Mouse (Mus musculus) heart, adult 2 months (tissue): ENCODE data around the gene Rabepk. TPM values are rescaled to one million over a fixed set of nuclear protein-coding genes. Genes with fewer than 3 reads are reported as not detected.
"Not testable (repeated sequence)": the region's sequence is repeated elsewhere in the genome, so short reads cannot be mapped to it uniquely, and the experiment has no call there.

Experiments used
- DNase-seq, 2 experiments: peaks; one replicate each; pipeline ENCODE4 v3.0.0; 2021
- H3K27ac ChIP-seq: fragments of 200-600 bp; 2 replicates; pipeline ENCODE4 v1.8.1; 2022
- H3K27me3 ChIP-seq: fragments of 200-500 bp; 2 replicates; pipeline ENCODE4 v1.6.1; 2012; ENCODE audit warnings: mild to moderate bottlenecking, low read length, inconsistent platforms, mixed read lengths; ENCODE audit not compliant: control insufficient read depth, insufficient read depth
- H3K36me3 ChIP-seq: fragments of 200-500 bp; 2 replicates; pipeline ENCODE4 v1.6.1; 2012; ENCODE audit warnings: low read length, inconsistent platforms; ENCODE audit not compliant: control insufficient read depth, insufficient read depth
- H3K4me1 ChIP-seq: fragments of 200-500 bp; 2 replicates; pipeline ENCODE4 v1.6.1; 2011; ENCODE audit warnings: low read length; ENCODE audit not compliant: control insufficient read depth, insufficient read depth
- H3K4me3 ChIP-seq: fragments of 200-600 bp; 2 replicates; pipeline ENCODE4 v1.8.1; 2022
- H3K79me2 ChIP-seq: fragments of 200-500 bp; replicated peaks from 2 replicates; pipeline ENCODE4 v1.6.1; 2012; ENCODE audit warnings: mild to moderate bottlenecking, inconsistent platforms, low read length, moderate library complexity, mixed read lengths; ENCODE audit not compliant: control insufficient read depth, insufficient read depth
- H3K9ac ChIP-seq: fragments of 200-500 bp; 2 replicates; pipeline ENCODE4 v1.6.1; 2012; ENCODE audit warnings: low read depth, mild to moderate bottlenecking, control low read depth, inconsistent platforms, low read length, mixed read lengths
- CTCF ChIP-seq: fragments of 200-600 bp; IDR thresholded peaks from 2 replicates; pipeline ENCODE4 v1.8.1; 2022; ENCODE audit warnings: antibody characterized with exemption, mild to moderate bottlenecking, moderate library complexity
- EP300 ChIP-seq: fragments of 200-500 bp; IDR thresholded peaks from 2 replicates; pipeline ENCODE4 v1.6.1; 2011; ENCODE audit warnings: low read depth, low read length, control low read depth; ENCODE audit not compliant: insufficient read depth
- POLR2A ChIP-seq: fragments of 200-500 bp; IDR thresholded peaks from 2 replicates; pipeline ENCODE4 v1.6.1; 2011; ENCODE audit warnings: mild to moderate bottlenecking, low read depth, low read length, control low read depth; ENCODE audit not compliant: insufficient read depth
- whole genome bisulfite sequencing: fragments of 180-500 bp; shearing (Covaris S2); methylation state at CpG from one replicate; pipeline ENCODE4 v1.1.7; 2018; 5-methylcytosine and 5-hydroxymethylcytosine counted together
- intact Hi-C: fragments of 180-260 bp; cut with DNase I; formaldehyde crosslinking; loops from one replicate; pipeline ENCODE4 v1.15.1; 2025
- long read RNA-seq: library from polyadenylated mRNA; stranded (forward); transcript quantifications from one replicate; pipeline ENCODE4 v2.0.0, GENCODE M21; 2021
- polyA plus RNA-seq: library from polyadenylated mRNA; depleted of rRNA; stranded (reverse); fragments of >200 nt; gene quantifications from 2 replicates; pipeline ENCODE4 v1.2.3, GENCODE M21; 2012; rRNA removed
- total RNA-seq, 2 experiments: library from RNA; stranded (reverse); gene quantifications; 2 replicates each; pipeline ENCODE4 v1.2.3; 2021

Rabepk gene
- 10 to 100 TPM; 12.1 to 13.3 TPM for total RNA-seq
- 19.3 and 23.4 TPM in 2 replicates for polyA plus RNA-seq
- long read RNA-seq, partial matches to known transcripts, result 0 of 12 reads
- long read RNA-seq, other reads (novel, unspliced or antisense), result 8 of 12 reads

DNA sequence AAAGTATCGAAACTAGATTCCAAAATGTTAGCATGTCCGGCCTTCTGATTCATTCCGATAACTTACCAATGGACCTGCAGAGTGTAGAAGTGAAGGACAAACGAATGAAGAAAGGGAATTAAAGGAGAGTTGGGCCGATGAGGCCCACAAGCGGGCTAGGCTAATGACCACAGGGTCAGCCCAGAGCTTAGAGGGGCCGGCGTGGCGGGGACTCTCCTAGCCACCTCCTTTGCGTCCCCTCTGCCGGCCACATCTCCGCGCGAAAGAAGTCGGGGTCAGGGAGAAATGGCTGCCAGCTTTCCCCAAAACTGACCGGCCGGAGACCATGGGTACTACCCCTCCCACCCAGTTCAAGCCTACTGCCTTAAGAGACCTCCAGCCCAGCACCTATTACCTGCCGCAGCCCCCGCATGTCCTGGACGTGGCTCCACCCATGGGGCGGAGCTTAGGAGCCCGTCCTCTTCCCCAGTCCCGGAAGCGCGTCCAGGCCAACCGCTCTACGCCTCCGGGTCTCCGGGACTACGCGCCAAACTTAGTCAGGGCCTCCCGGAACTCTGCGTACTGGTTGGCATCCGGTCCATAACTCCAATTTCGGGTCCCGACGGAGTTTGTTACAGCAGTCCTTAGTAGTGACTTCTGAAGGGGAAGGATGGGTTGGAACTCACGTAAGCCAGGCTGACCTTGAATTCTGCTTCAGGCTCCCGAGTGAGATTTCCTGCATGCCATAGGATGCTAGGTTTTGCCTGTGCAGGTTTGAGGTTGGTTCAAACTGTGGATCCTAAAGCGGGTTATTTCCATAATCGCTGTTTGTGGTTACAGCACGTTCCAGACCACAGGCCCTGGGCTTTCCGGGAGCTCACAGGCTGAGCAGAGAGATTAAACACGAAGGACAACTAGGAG lies at the start of gene Rabepk:
Gene Rabepk, minus strand, starts transcription at position 556 of the 900 bp plus-strand sequence.
- intact Hi-C loops, result no loop called here
- peak within 1 kb of the TSS; percentile 72 for H3K9ac ChIP-seq
- peak; percentile 90 to 92 for DNase-seq
- peaks cover 9% of the 10 kb centered on the region for H3K4me1 ChIP-seq
- TF ChIP-seq CTCF (no peak), POLR2A (peak; percentile 80), EP300 (peak; percentile 51; the same call in 1 of the 2 replicates)
- peak within 1 kb of the TSS; percentile 83 for H3K4me3 ChIP-seq
- peak within 1 kb of the TSS; percentile 78 for H3K27ac ChIP-seq
- H3K79me2 ChIP-seq, result peaks cover 5% of the 10 kb centered on the region
- peaks cover 13% of the 10 kb centered on the region for H3K36me3 ChIP-seq
- H3K27me3 ChIP-seq, result no peaks in the 10 kb centered on the region
- WGBS, result 3% methylated on average over 44 of the region's 44 CpGs

DNA sequence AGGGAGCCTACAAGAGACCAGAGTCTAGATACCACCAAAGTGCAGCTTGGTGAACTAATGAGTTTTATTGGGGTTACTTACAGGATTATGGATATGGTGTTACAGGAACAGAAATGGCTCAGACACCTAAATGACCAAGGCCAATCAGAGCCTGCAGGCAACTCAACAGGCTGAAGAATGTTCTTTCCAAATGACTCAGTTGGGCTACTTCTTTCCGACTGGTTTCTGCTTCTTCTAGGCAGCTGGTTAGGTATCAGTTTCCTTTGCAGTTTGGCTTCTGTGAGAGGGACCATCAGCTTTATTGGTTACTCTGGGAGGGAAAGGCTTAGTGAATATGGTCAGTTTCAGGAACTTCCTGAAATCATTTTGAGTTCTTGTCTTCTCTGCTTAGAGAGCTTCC lies 48.0 kb upstream of the Rabepk start:
- Histone ChIP-seq H3K27me3 (no peaks in the 10 kb centered on the region), H3K27ac (no peak overlapping the region), H3K36me3 (no peaks in the 10 kb centered on the region), H3K79me2 (no peaks in the 10 kb centered on the region), H3K4me1 (no peaks in the 10 kb centered on the region), H3K4me3 (no peak overlapping the region), H3K9ac (no peak overlapping the region)
- 81% methylated on average over 1 of the region's 1 CpGs for WGBS
- DNase-seq, result no peak
- TF ChIP-seq EP300 (no peak), CTCF (no peak), POLR2A (no peak)
- intact Hi-C loops, result no loop called here

DNA sequence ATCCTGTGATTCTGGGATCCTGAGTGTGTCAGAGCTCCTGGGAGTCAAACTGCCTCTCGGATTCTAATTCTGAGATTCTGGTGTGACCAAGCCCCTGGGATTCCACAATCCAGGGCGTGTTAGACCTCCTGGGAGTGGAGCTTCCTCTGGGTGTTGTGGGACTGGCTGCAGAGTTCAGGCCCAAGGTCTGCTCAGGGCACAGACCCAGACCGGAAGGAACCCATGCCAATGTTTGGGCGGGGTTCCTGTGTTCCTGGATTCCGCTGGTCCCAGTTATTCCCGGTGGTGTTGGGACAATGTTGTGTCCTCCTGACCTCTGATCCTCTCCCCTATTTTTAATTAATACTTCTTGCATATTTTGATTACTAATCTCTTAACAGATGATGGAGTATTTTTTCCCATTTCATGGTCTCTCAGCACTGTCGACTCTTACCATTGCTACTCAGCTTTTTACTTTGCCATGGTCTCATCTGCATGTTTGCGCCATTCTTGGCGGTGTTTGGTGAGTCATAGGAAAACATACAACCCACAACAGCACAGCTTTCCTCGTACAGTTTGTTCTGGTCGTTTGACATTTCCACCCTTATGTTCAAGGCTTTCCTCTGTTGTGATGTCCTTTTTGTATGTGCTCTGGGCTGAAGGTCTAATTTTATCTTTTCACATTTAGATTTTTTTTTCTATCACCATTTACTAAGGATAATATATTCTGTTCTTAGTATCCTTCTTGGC lies 43.7 kb upstream of the Rabepk start:
- Histone ChIP-seq H3K27ac (peak overlapping the region; percentile 73), H3K36me3 (no peaks in the 10 kb centered on the region), H3K4me3 (no peak overlapping the region), H3K79me2 (no peaks in the 10 kb centered on the region), H3K27me3 (no peaks in the 10 kb centered on the region), H3K9ac (no peak overlapping the region), H3K4me1 (peaks cover 1% of the 10 kb centered on the region)
- DNase-seq, result peak; percentile 83 to 85
- intact Hi-C loops, result no loop called here
- 32% methylated on average over 11 of the region's 11 CpGs for WGBS
- TF ChIP-seq CTCF (no peak), POLR2A (peak; percentile 43; the same call in 1 of the 2 replicates), EP300 (peak; percentile 88)

DNA sequence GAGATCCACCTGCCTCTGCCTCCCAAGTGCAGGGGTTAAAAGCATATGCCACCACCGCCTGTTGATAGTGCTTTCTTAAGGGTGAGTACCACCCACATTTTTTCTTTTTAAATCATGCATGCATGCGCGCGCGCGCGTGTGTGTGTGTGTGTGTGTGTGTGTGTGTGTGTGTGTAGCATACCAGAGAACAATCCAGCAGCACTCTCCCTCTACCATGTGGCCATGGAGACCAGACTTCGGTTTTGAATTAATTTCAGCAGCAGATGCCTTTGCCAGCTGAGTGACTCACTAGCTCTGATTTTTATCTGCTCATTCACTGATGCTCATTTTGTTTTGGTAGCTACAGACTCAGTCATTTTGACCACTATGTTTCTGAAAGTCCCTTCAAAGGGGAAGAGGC lies 42.0 kb upstream of the Rabepk start:
- Histone ChIP-seq H3K4me1 (peaks cover 1% of the 10 kb centered on the region), H3K27me3 (no peaks in the 10 kb centered on the region), H3K4me3 (no peak overlapping the region), H3K27ac (no peak overlapping the region), H3K9ac (no peak overlapping the region), H3K36me3 (no peaks in the 10 kb centered on the region), H3K79me2 (no peaks in the 10 kb centered on the region)
- WGBS, result 87% methylated on average over 8 of the region's 8 CpGs
- no peak for DNase-seq
- intact Hi-C loops, result no loop called here
- TF ChIP-seq POLR2A (no peak), CTCF (no peak), EP300 (no peak)

DNA sequence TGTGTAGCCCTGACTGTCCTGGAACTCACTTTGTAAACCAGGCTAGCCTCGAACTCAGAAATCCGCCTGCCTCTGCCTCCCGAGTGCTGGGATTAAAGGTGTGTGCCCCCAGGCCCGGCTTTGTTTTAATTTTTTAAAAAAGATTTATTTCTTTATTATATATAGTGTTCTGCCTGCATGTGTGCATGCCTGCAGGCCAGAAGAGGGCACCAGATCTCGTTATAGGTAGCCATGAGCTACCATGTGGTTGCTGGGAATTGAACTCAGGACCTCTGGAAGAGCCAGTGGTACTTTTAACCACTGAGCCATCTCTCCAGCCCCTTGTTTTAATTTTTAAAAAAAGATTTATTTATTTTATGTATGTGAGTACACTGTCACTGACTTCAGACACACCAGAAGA lies 40.4 kb upstream of the Rabepk start:
- intact Hi-C loops, H3K79me2 ChIP-seq, H3K4me1 ChIP-seq, H3K36me3 ChIP-seq, H3K9ac ChIP-seq, H3K27me3 ChIP-seq, H3K4me3 ChIP-seq, H3K27ac ChIP-seq, DNase-seq: not testable (repeated sequence)
- 78% methylated on average over 5 of the region's 5 CpGs for WGBS
- peak; percentile 52 for TF ChIP-seq CTCF
